Mouse (Mus musculus): ENCODE measurements around the gene Olfr1012.

- TF ChIP-seq POLR2A (IDR thresholded peaks at IDR 0.05; ENCODE audit: borderline replicate concordance, insufficient read depth, low read length): no peak
- TF ChIP-seq CTCF (IDR thresholded peaks at IDR 0.05; ENCODE audit: borderline replicate concordance, insufficient read depth, low read depth, low read length): no peak
Observed at GRCm38 (mm10) chr2:85715119-85715518, 47.4 kb downstream of the Olfr1012 start, which contains the start of gene Olfr1009.

Measured in cerebellum, adult 2 months (tissue).